Mouse (Mus musculus) kidney, embryonic 15.5 days (tissue): Measurements from ENCODE around the gene Phyh. TPM values are rescaled to one million over a fixed set of nuclear protein-coding genes. Genes with fewer than 3 reads are reported as not detected.

ENCODE experiments used
- ATAC-seq: fragments of 200-750 bp; cut with Nextera tagmentation; replicated peaks from 2 replicates; pipeline ENCODE4 v1.8.0; 2017; ENCODE audit warnings: moderate TSS enrichment; ENCODE audit not compliant: low FRiP score
- H3K27ac ChIP-seq: fragments of 300-500 bp; sonication (generic); 2 replicates; pipeline ENCODE4 v1.5.1; 2015; ENCODE audit warnings: mild to moderate bottlenecking, inconsistent platforms
- H3K27me3 ChIP-seq: fragments of 300-500 bp; sonication (generic); 2 replicates; pipeline ENCODE4 v1.6.1; 2015; ENCODE audit warnings: inconsistent platforms
- H3K36me3 ChIP-seq: fragments of 300-500 bp; sonication (generic); 2 replicates; pipeline ENCODE4 v1.6.1; 2015; ENCODE audit warnings: inconsistent platforms
- H3K4me1 ChIP-seq: fragments of 300-500 bp; sonication (generic); 2 replicates; pipeline ENCODE4 v1.6.1; 2015; ENCODE audit warnings: inconsistent platforms
- H3K4me2 ChIP-seq: fragments of 300-500 bp; sonication (generic); 2 replicates; pipeline ENCODE4 v1.6.1; 2015; ENCODE audit warnings: moderate library complexity, mild to moderate bottlenecking, inconsistent platforms
- H3K4me3 ChIP-seq: fragments of 300-500 bp; sonication (generic); replicated peaks from 2 replicates; pipeline ENCODE4 v1.5.1; 2015; ENCODE audit warnings: mild to moderate bottlenecking, inconsistent platforms
- H3K9ac ChIP-seq: fragments of 300-500 bp; sonication (generic); 2 replicates; pipeline ENCODE4 v1.6.1; 2015; ENCODE audit warnings: mild to moderate bottlenecking, inconsistent platforms
- H3K9me3 ChIP-seq: fragments of 300-500 bp; sonication (generic); replicated peaks from 2 replicates; pipeline ENCODE4 v1.6.1; 2016; ENCODE audit warnings: inconsistent platforms
- WGBS: fragments of 180-500 bp; shearing (Covaris S2); methylation state at CpG from one replicate; pipeline ENCODE4 v1.1.7; 2015; ENCODE audit warnings: mixed read lengths; 5-methylcytosine and 5-hydroxymethylcytosine counted together
- polyA plus RNA-seq: library from polyadenylated mRNA; unstranded; fragments of >200 nt; fragmentation: Nextera tagmentation; extraction: Ambion mirVana; gene quantifications from 2 replicates; pipeline ENCODE4 v1.2.1, GENCODE M21; 2015

Gene Phyh
- polyA plus RNA-seq, 1 experiment from 2014 or later = 59.5 TPM

DNA sequence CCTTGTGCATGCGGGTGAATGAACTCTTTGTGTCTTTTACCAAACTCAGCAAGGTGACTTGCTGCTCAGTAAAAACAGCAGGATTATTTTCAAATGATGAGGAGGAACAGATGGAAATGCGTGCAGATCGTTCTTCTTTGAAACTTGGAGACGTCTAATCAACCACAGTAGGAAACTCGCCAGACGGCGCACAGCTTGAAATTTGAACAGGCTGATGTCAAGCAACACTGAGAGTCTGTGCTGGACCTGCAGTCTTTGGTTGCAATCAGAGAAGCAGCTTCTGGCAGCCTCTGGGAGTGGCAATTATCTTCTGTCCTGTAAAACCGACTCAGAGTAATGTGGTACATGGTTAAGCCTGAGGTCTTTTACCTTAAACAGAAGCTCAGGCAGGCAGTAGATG lies 59.3 kb downstream of the Phyh start:
- Histone ChIP-seq H3K9ac (no peak overlapping the region), H3K4me2 (no peak overlapping the region), H3K4me3 (no peak overlapping the region), H3K27ac (no peak overlapping the region), H3K4me1 (no peaks in the 10 kb centered on the region), H3K36me3 (no peaks in the 10 kb centered on the region), H3K27me3 (no peaks in the 10 kb centered on the region), H3K9me3 (no peaks in the 10 kb centered on the region)
- no peak for ATAC-seq
- 33% methylated on average over 8 of the region's 8 CpGs for WGBS

DNA sequence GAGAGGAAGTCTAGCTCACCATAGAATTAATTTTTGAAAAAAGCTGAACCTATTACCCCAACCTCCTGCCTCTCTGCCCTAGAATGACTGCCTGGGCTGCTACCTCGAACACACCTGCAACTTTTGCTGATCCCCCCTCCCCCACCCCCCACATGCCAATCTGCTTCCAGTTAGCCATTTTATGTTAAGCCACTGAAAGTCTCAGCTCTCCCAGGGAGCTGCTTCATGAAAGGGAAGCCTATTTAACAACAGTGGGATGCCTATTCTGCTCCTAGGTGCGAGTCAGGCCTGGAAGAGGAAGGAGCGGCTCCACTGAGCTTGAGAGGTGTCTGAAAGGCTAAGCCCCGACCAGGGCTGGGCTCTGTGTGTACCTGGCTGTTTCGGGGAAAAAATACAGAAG lies 65.2 kb downstream of the Phyh start:
- ATAC-seq = no peak
- 33% methylated on average over 5 of the region's 5 CpGs for WGBS
- Histone ChIP-seq H3K9me3 (no peaks in the 10 kb centered on the region), H3K27me3 (no peaks in the 10 kb centered on the region), H3K4me3 (no peak overlapping the region), H3K4me2 (no peak overlapping the region), H3K36me3 (no peaks in the 10 kb centered on the region), H3K4me1 (0 out of 2 replicates have a peak, but pooled peaks cover 2% of the 10 kb centered on the region), H3K9ac (no peak overlapping the region), H3K27ac (no peak overlapping the region)

DNA sequence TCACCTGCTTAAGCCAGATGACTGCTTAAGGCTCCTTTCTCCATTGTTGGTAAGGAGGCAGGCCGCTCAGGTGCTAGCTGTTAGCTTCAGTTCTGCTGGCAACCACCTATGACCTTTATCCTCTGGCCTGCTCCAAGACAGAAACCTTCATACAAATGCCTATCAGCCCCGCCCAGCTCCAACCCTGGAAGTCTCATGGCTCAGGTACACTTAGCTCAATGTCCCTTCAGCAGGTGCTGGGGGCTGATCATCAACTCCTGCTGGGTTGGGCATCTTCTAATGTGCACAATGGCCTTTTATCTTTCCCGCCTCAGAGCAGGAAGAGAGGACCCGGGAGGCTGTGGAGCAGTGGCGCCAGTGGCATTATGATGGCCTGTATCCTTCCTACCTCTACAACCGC lies 66.2 kb downstream of the Phyh start:
- Histone ChIP-seq H3K9ac (no peak overlapping the region), H3K4me1 (0 out of 2 replicates have a peak, but pooled peaks cover 2% of the 10 kb centered on the region), H3K27ac (no peak overlapping the region), H3K27me3 (no peaks in the 10 kb centered on the region), H3K9me3 (no peaks in the 10 kb centered on the region), H3K4me3 (no peak overlapping the region), H3K4me2 (no peak overlapping the region), H3K36me3 (peaks cover 2% of the 10 kb centered on the region; the same call in 1 of the 2 replicates)
- no peak for ATAC-seq
- WGBS = 82% methylated on average over 6 of the region's 6 CpGs

DNA sequence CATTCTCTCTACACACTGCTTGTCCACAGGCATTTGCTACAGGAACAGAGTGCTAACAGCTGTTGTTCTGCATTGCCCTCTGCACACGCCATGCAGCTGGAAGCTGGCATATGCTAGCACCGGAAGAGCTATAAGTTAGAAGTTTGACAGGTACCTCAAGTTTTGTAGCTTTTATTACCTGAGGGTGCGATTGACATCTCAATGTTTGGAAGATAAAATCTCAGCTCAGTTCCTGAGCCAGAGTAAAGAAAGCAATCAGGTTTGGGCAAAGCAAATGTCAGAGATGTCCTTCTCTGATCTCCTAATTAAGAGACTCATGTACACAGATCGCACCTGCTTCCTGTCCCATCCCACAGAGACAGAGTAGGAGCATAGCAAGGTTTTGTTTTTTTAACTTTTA lies 68.0 kb downstream of the Phyh start:
- no peaks in the 10 kb centered on the region for H3K27me3 ChIP-seq
- H3K4me1 ChIP-seq = 0 out of 2 replicates have a peak, but pooled peaks cover 2% of the 10 kb centered on the region
- no peak overlapping the region for H3K9ac ChIP-seq
- no peak overlapping the region for H3K4me3 ChIP-seq
- H3K27ac ChIP-seq = no peak overlapping the region
- no peaks in the 10 kb centered on the region for H3K9me3 ChIP-seq
- H3K36me3 ChIP-seq = peaks cover 17% of the 10 kb centered on the region
- ATAC-seq = no peak
- WGBS = 67% methylated on average over 4 of the region's 4 CpGs
- H3K4me2 ChIP-seq = no peak overlapping the region

DNA sequence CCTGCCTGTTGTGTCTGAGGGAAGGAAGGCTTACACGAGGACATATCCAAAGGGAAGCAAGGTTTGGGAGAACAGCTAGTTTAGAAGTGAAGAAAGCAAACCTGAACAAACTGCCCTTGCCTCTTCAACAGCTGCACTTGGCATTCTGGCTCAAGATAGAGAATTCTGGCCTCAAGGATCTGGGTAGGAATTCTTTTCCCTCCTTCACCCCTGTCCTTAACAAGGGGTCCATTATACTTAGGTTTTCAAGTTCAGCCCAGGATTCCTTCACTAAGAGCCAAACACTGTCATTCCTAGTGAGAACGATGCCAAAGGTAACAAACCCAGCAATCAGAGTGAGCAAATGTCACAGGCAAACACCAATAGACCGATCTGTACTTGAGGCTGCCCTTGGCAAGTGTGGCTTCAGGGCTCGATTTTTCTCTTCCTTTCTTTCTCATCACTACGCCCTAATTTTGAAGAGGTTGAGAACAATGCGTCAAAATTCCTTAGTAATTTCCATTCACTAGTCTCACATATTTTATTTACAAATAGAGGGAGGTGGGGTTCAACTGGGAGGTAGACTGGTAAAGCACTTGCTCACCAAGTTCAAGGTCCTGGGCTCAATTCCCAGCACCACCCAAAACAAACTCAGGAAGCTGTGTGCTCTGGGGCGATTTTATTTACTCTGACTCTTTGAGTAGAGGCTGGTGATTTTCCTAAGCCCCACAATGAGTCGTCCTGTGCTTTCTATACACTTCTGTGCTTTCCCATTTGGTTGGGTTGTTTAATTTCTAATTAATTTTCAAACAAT lies 68.8 kb downstream of the Phyh start:
- H3K4me1 ChIP-seq = 0 out of 2 replicates have a peak, but pooled peaks cover 2% of the 10 kb centered on the region

More for the DNA sequence above, 68.8 kb downstream of the Phyh start:
- Histone ChIP-seq H3K9me3 (no peaks in the 10 kb centered on the region), H3K9ac (no peak overlapping the region), H3K27ac (no peak overlapping the region), H3K27me3 (no peaks in the 10 kb centered on the region), H3K4me3 (no peak overlapping the region), H3K4me2 (no peak overlapping the region), H3K36me3 (peaks cover 21% of the 10 kb centered on the region)
- 76% methylated on average over 8 of the region's 8 CpGs for WGBS
- no peak for ATAC-seq

Other genes with a start within 250 kb of the Phyh start
- 5.1 and 5.3 TPM in 2 replicates for gene Bend7, start 201.2 kb upstream of the Phyh start, polyA plus RNA-seq
- 83.5 and 84.2 TPM in 2 replicates for gene Sephs1, start 37.5 kb upstream of the Phyh start, polyA plus RNA-seq
- gene Ucma, start 57.1 kb downstream of the Phyh start, polyA plus RNA-seq = not detected in 2 replicates
- 35.1 TPM in 2 replicates for gene Mcm10, start 93.8 kb downstream of the Phyh start, polyA plus RNA-seq
- gene Optn, start 145.0 kb downstream of the Phyh start, polyA plus RNA-seq = 10.9 and 12.5 TPM in 2 replicates
- 12.6 and 15.8 TPM in 2 replicates for gene Ccdc3, start 218.8 kb downstream of the Phyh start, polyA plus RNA-seq